Mouse (Mus musculus): ENCODE measurements at regions not wholly inside any gene's neighbourhood (a gene's known extent, or its start where the extent isn't known, plus 50 kb on each side); places are given as distances from the start of the nearest gene placed in this dataset.

- Histone ChIP-seq H3K9ac (no peak overlapping the region), H3K4me1 (no peaks in the 10 kb centered on the region), H3K27ac (no peak overlapping the region), H3K9me3 (no peaks in the 10 kb centered on the region), H3K27me3 (no peaks in the 10 kb centered on the region), H3K36me3 (replicated peaks) (no peaks in the 10 kb centered on the region), H3K4me3 (replicated peaks) (no peak overlapping the region), H3K4me2 (no peak overlapping the region)
- no peak for ATAC-seq (ENCODE audit: low FRiP score)
- WGBS: 67% methylated on average over 2 of the region's 2 CpGs
Observed at GRCm38 (mm10) chr7:40052255-40052654, 534.7 kb downstream of the Zfp619 start.

- Histone ChIP-seq H3K4me3 (replicated peaks) (no peak overlapping the region), H3K36me3 (replicated peaks) (no peaks in the 10 kb centered on the region), H3K9me3 (no peaks in the 10 kb centered on the region), H3K27me3 (no peaks in the 10 kb centered on the region), H3K9ac (no peak overlapping the region), H3K27ac (no peak overlapping the region), H3K4me1 (no peaks in the 10 kb centered on the region), H3K4me2 (no peak overlapping the region)
- ATAC-seq (ENCODE audit: low FRiP score): no peak
- 70% methylated on average over 4 of the region's 4 CpGs for WGBS
Observed at GRCm38 (mm10) chr7:40058836-40059235, 541.3 kb downstream of the Zfp619 start.

- 67% methylated on average over 2 of the region's 2 CpGs for WGBS
- H3K4me1 ChIP-seq: no peaks in the 10 kb centered on the region
- no peaks in the 10 kb centered on the region for H3K27me3 ChIP-seq
- no peaks in the 10 kb centered on the region for H3K9me3 ChIP-seq
- no peak overlapping the region for H3K9ac ChIP-seq
- H3K27ac ChIP-seq: no peak overlapping the region
- H3K4me3 ChIP-seq (replicated peaks): no peak overlapping the region
- ATAC-seq (ENCODE audit: low FRiP score): no peak
- H3K4me2 ChIP-seq: no peak overlapping the region
- H3K36me3 ChIP-seq (replicated peaks): no peaks in the 10 kb centered on the region
Observed at GRCm38 (mm10) chr7:40064631-40065030, 547.1 kb downstream of the Zfp619 start.

- Histone ChIP-seq H3K4me1 (no peaks in the 10 kb centered on the region), H3K4me2 (no peak overlapping the region), H3K4me3 (replicated peaks) (no peak overlapping the region), H3K36me3 (replicated peaks) (no peaks in the 10 kb centered on the region), H3K27me3 (no peaks in the 10 kb centered on the region), H3K9me3 (no peaks in the 10 kb centered on the region), H3K27ac (no peak overlapping the region), H3K9ac (no peak overlapping the region)
- ATAC-seq (ENCODE audit: low FRiP score): no peak
- WGBS: 78% methylated on average over 6 of the region's 6 CpGs
Observed at GRCm38 (mm10) chr7:40065526-40065925, 548.0 kb downstream of the Zfp619 start.

GRCm38 (mm10) chr7:40067378-40067777, 549.8 kb downstream of the Zfp619 start:
- no peak for ATAC-seq (ENCODE audit: low FRiP score)
- Histone ChIP-seq H3K9ac (no peak overlapping the region), H3K9me3 (no peaks in the 10 kb centered on the region), H3K27me3 (no peaks in the 10 kb centered on the region), H3K4me1 (no peaks in the 10 kb centered on the region), H3K36me3 (replicated peaks) (no peaks in the 10 kb centered on the region), H3K27ac (no peak overlapping the region), H3K4me2 (no peak overlapping the region), H3K4me3 (replicated peaks) (no peak overlapping the region)
- WGBS: 69% methylated on average over 1 of the region's 1 CpGs

GRCm38 (mm10) chr7:40071313-40071712, 553.7 kb downstream of the Zfp619 start:
- no peaks in the 10 kb centered on the region for H3K4me1 ChIP-seq
- no peak overlapping the region for H3K4me2 ChIP-seq
- H3K9me3 ChIP-seq: no peaks in the 10 kb centered on the region
- no peaks in the 10 kb centered on the region for H3K36me3 ChIP-seq (replicated peaks)
- no peak overlapping the region for H3K9ac ChIP-seq
- no peak overlapping the region for H3K4me3 ChIP-seq (replicated peaks)
- H3K27me3 ChIP-seq: no peaks in the 10 kb centered on the region
- no peak overlapping the region for H3K27ac ChIP-seq
- ATAC-seq (ENCODE audit: low FRiP score): no peak
- 76% methylated on average over 2 of the region's 2 CpGs for WGBS

- Histone ChIP-seq H3K4me2 (no peak overlapping the region), H3K4me1 (no peaks in the 10 kb centered on the region), H3K36me3 (replicated peaks) (no peaks in the 10 kb centered on the region), H3K27ac (no peak overlapping the region), H3K9me3 (no peaks in the 10 kb centered on the region), H3K9ac (no peak overlapping the region), H3K4me3 (replicated peaks) (no peak overlapping the region), H3K27me3 (no peaks in the 10 kb centered on the region)
- no peak for ATAC-seq (ENCODE audit: low FRiP score)
- WGBS: 85% methylated on average over 1 of the region's 1 CpGs
Observed at GRCm38 (mm10) chr7:40072478-40072877, 554.9 kb downstream of the Zfp619 start.

GRCm38 (mm10) chr7:40086236-40086635, 568.7 kb downstream of the Zfp619 start:
- H3K27me3 ChIP-seq: no peaks in the 10 kb centered on the region
- H3K4me1 ChIP-seq: no peaks in the 10 kb centered on the region
- H3K36me3 ChIP-seq (replicated peaks): no peaks in the 10 kb centered on the region
- H3K9ac ChIP-seq: no peak overlapping the region
- H3K4me3 ChIP-seq (replicated peaks): no peak overlapping the region
- H3K27ac ChIP-seq: no peak overlapping the region
- no peak for ATAC-seq (ENCODE audit: low FRiP score)
- WGBS: 56% methylated on average over 2 of the region's 2 CpGs
- H3K9me3 ChIP-seq: no peaks in the 10 kb centered on the region
- no peak overlapping the region for H3K4me2 ChIP-seq

GRCm38 (mm10) chr7:40097094-40097493, 579.5 kb downstream of the Zfp619 start:
- no peak overlapping the region for H3K9ac ChIP-seq
- no peak overlapping the region for H3K4me3 ChIP-seq (replicated peaks)
- WGBS: 84% methylated on average over 2 of the region's 2 CpGs
- H3K4me1 ChIP-seq: no peaks in the 10 kb centered on the region
- H3K27me3 ChIP-seq: no peaks in the 10 kb centered on the region
- no peak for ATAC-seq (ENCODE audit: low FRiP score)
- H3K9me3 ChIP-seq: no peaks in the 10 kb centered on the region
- H3K4me2 ChIP-seq: no peak overlapping the region
- no peak overlapping the region for H3K27ac ChIP-seq
- H3K36me3 ChIP-seq (replicated peaks): no peaks in the 10 kb centered on the region

- Histone ChIP-seq H3K36me3 (replicated peaks) (no peaks in the 10 kb centered on the region), H3K27ac (no peak overlapping the region), H3K4me2 (no peak overlapping the region), H3K27me3 (no peaks in the 10 kb centered on the region), H3K4me1 (no peaks in the 10 kb centered on the region), H3K9ac (no peak overlapping the region), H3K4me3 (replicated peaks) (no peak overlapping the region), H3K9me3 (no peaks in the 10 kb centered on the region)
- WGBS: 92% methylated on average over 7 of the region's 7 CpGs
- no peak for ATAC-seq (ENCODE audit: low FRiP score)
Observed at GRCm38 (mm10) chr7:40103057-40103945, 585.7 kb downstream of the Zfp619 start.

GRCm38 (mm10) chr7:40142906-40143305, 625.3 kb downstream of the Zfp619 start:
- no peak for ATAC-seq (ENCODE audit: low FRiP score)
- H3K4me3 ChIP-seq (replicated peaks): no peak overlapping the region
- H3K27ac ChIP-seq: no peak overlapping the region
- WGBS: 83% methylated on average over 4 of the region's 4 CpGs
- H3K27me3 ChIP-seq: no peaks in the 10 kb centered on the region
- no peaks in the 10 kb centered on the region for H3K4me1 ChIP-seq
- H3K36me3 ChIP-seq (replicated peaks): no peaks in the 10 kb centered on the region
- no peaks in the 10 kb centered on the region for H3K9me3 ChIP-seq
- H3K9ac ChIP-seq: no peak overlapping the region
- no peak overlapping the region for H3K4me2 ChIP-seq

GRCm38 (mm10) chr7:40144431-40144830, 626.9 kb downstream of the Zfp619 start:
- Histone ChIP-seq H3K27me3 (no peaks in the 10 kb centered on the region), H3K9me3 (no peaks in the 10 kb centered on the region), H3K36me3 (replicated peaks) (no peaks in the 10 kb centered on the region), H3K27ac (no peak overlapping the region), H3K4me1 (no peaks in the 10 kb centered on the region), H3K4me3 (replicated peaks) (no peak overlapping the region), H3K4me2 (no peak overlapping the region), H3K9ac (no peak overlapping the region)
- ATAC-seq (ENCODE audit: low FRiP score): no peak
- WGBS: 35% methylated on average over 1 of the region's 1 CpGs

- H3K9me3 ChIP-seq: no peaks in the 10 kb centered on the region
- no peak overlapping the region for H3K4me3 ChIP-seq (replicated peaks)
- no peaks in the 10 kb centered on the region for H3K27me3 ChIP-seq
- ATAC-seq (ENCODE audit: low FRiP score): no peak
- H3K9ac ChIP-seq: no peak overlapping the region
- H3K36me3 ChIP-seq (replicated peaks): no peaks in the 10 kb centered on the region
- H3K4me2 ChIP-seq: no peak overlapping the region
- no peaks in the 10 kb centered on the region for H3K4me1 ChIP-seq
- 91% methylated on average over 2 of the region's 2 CpGs for WGBS
- H3K27ac ChIP-seq: no peak overlapping the region
Observed at GRCm38 (mm10) chr7:40177570-40177969, 660.0 kb downstream of the Zfp619 start.
